Mouse (Mus musculus): ENCODE results near the gene Pck2. TPM values are rescaled to one million over a fixed set of nuclear protein-coding genes. Genes with fewer than 3 reads are reported as not detected.

Gene Pck2
- 28.6 and 29.4 TPM in 2 replicates for polyA plus RNA-seq (2015; fragmentation: Nextera tagmentation; extraction: Ambion mirVana)

- Histone ChIP-seq H3K9me3 (no peaks in the 10 kb centered on the region), H3K27ac (replicated peaks) (peak within 1 kb of the TSS; percentile 84), H3K9ac (peak within 1 kb of the TSS; percentile 62), H3K4me2 (peak within 1 kb of the TSS; percentile 69), H3K36me3 (peaks cover 7% of the 10 kb centered on the region; the same call in 1 of the 2 replicates), H3K4me1 (replicated peaks) (peaks cover 28% of the 10 kb centered on the region), H3K27me3 (no peaks in the 10 kb centered on the region), H3K4me3 (peak within 1 kb of the TSS; percentile 50)
- under 1% methylated on average over 31 of the region's 32 CpGs for WGBS
- peak; percentile 90 for ATAC-seq (ENCODE audit: low FRiP score, low read depth)
Measured at GRCm38 (mm10) chr14:55540067-55540786, at the start of gene Pck2. Pck2 (plus strand) TSS chr14:55540266.

DNA sequence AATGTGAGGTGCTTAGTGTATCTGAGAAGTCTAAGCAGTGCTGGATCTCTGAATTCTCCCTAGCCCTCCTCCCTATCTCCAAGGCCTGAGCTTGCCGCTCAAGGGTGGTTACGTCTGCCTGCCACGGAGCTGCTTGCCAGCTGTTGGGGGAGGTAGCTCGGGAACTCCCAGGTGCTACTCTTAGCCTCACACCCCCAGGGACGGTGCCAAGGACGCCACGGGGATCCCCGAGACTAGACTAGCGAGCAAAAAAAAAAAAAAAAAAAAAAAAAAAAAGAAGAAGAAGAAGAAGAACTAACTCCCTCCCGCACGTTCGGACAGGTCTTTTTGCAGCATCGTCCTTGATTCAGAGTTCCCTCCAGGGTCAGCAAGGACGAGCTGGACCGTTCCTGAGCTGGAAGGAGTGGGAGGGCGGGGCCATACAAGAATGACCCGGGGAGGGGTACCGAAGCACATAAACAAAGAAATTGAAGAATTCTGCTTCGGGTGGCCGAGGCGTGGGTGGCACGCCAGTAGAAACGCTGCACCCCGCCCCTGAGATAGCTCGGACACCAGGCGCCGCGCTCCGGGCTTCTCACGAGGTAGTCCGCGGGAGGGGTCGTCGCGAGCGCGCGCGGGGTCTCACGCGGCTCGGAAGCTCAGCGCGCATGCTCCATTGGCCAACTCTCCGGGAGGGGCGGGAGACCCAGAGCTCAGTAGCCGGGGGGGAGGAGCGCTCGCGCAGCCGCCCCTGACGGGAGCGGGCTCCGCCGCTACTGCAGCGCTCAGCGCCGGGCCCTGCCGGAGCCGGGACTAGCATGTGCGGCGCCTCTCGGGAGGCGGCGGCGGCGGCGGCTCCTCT, 49.5 kb upstream of the Pck2 start, which contains the start of gene Carmil3:
Carmil3 (plus strand) TSS at position 291 of the 841 bp plus-strand sequence.
- WGBS, result under 1% methylated on average over 68 of the region's 68 CpGs
- Histone ChIP-seq H3K9ac (peak within 1 kb of the TSS; percentile 99), H3K27me3 (no peaks in the 10 kb centered on the region), H3K36me3 (peaks cover 6% of the 10 kb centered on the region), H3K9me3 (no peaks in the 10 kb centered on the region), H3K4me2 (peak within 1 kb of the TSS; percentile 90), H3K4me3 (peak within 1 kb of the TSS; percentile 92), H3K27ac (replicated peaks) (peak within 1 kb of the TSS; percentile 95), H3K4me1 (replicated peaks) (peaks cover 26% of the 10 kb centered on the region)
- peak; percentile 93 for ATAC-seq (ENCODE audit: low FRiP score, low read depth)

DNA sequence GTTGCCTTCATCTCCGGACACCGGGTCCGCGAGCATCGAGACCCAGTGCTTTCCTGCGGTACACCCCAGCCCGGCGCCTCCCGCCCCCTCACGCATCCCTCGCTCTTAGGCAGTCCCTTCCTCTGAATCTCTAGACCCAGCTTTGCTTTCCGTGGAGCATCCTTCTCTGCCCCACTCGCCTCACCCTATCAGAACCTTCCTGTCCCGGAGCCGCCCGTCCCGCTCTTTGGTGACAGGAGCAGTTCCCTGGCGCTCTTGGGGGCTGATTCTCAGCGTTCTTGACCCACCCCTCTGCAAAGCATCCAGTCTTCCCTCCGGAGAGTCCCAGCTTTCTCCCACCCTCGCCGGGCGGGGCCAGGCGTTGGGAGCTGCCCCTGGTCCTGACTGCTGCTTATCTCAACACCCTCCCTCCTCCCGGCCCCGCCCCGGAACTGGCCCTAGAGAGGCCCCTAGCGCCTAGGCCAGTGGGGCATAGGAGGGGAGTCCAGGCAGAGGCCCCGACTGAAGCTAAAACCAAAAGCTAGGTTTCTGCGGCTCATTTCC, 48.7 kb upstream of the Pck2 start:
- peak overlapping the region; percentile 95 for H3K27ac ChIP-seq (replicated peaks)
- peak overlapping the region; percentile 99 for H3K9ac ChIP-seq
- whole genome bisulfite sequencing, result under 1% methylated on average over 30 of the region's 30 CpGs
- peak overlapping the region; percentile 90 for H3K4me2 ChIP-seq
- peaks cover 6% of the 10 kb centered on the region for H3K36me3 ChIP-seq
- H3K27me3 ChIP-seq, result no peaks in the 10 kb centered on the region
- H3K9me3 ChIP-seq, result no peaks in the 10 kb centered on the region
- peaks cover 26% of the 10 kb centered on the region for H3K4me1 ChIP-seq (replicated peaks)
- peak; percentile 63 for ATAC-seq (ENCODE audit: low FRiP score, low read depth)
- peak overlapping the region; percentile 92 for H3K4me3 ChIP-seq

- Histone ChIP-seq H3K27ac (replicated peaks) (no peak overlapping the region), H3K4me2 (peak overlapping the region; percentile 90), H3K36me3 (peaks cover 12% of the 10 kb centered on the region), H3K9me3 (no peaks in the 10 kb centered on the region), H3K4me3 (peak overlapping the region; percentile 92), H3K4me1 (replicated peaks) (peaks cover 26% of the 10 kb centered on the region), H3K9ac (no peak overlapping the region), H3K27me3 (no peaks in the 10 kb centered on the region)
- WGBS, result 50% methylated on average over 3 of the region's 3 CpGs
- ATAC-seq (ENCODE audit: low FRiP score, low read depth), result no peak
Measured at GRCm38 (mm10) chr14:55492103-55492502, 48.0 kb upstream of the Pck2 start.

DNA sequence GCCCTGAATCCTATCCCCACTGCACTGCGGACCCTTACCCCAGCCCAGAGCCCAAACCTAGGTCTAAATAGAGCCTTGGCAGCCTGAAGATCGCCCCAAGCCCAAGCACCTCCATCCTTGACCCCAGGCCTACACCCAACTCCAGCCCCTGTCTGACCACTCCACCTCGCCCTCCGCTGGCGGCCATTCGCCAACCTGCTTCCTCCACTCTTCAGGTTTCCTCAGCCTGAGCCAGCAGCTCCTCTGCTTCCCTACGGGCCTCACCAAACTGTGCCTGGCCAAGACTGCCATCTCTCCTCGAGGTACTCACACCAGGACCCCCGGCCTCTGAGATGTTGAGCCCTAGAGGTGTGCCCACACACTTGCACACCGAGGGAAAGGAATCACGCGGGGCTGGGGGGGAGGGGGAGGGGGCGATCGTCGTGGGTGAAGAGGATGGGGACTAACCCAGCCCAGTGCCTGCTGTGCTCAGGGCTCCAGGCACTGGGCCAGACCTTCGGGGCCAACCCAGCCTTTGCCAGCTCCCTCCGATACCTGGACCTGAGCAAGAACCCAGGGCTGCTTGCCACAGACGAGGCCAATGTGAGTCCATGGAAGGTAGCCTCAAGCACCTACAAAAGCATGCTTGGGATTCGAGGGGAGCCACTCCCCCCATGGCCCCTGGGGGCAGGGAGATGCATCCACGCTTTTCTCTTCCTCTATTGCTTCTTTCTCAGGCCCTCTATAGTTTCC, 44.4 kb upstream of the Pck2 start:
- H3K4me2 ChIP-seq, result no peak overlapping the region
- ATAC-seq (ENCODE audit: low FRiP score, low read depth), result no peak
- peaks cover 37% of the 10 kb centered on the region for H3K36me3 ChIP-seq
- peaks cover 17% of the 10 kb centered on the region for H3K4me1 ChIP-seq (replicated peaks)
- H3K27ac ChIP-seq (replicated peaks), result no peak overlapping the region
- H3K9ac ChIP-seq, result no peak overlapping the region
- no peak overlapping the region for H3K4me3 ChIP-seq
- H3K9me3 ChIP-seq, result no peaks in the 10 kb centered on the region
- H3K27me3 ChIP-seq, result no peaks in the 10 kb centered on the region
- WGBS, result 73% methylated on average over 20 of the region's 20 CpGs

DNA sequence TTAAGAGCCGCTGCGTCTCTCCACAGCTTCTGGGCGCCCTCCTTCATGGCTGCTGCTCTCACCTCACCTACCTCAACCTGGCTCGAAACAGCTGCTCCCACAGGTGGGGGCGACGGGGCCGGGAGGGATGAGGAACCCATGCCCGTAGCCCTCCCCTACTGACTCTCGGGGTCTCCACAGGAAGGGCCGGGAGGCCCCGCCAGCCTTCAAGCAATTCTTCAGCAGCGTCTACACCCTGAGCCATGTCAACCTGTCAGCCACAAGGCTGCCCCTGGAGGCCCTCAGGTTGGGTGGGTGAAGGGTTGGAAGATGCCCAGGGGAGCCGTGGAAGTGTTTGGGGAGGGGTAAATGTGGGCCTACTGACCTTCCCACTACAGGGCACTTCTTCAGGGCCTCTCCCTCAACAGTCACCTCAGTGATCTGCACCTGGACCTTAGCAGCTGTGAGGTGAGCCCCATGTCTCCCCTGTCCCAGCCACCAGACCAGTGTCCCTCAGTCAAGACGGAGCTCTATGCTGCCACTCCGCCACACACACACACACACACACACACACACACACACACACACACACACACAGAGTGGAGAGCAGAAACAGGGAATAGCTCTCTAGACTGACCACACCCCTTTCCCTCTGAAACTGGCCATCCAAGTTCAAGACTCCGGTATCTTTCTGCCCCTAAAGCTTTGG, 43.2 kb upstream of the Pck2 start:
- H3K9ac ChIP-seq, result no peak overlapping the region
- 77% methylated on average over 16 of the region's 16 CpGs for WGBS
- no peak overlapping the region for H3K27ac ChIP-seq (replicated peaks)
- no peak overlapping the region for H3K4me3 ChIP-seq
- no peaks in the 10 kb centered on the region for H3K9me3 ChIP-seq
- H3K36me3 ChIP-seq, result peaks cover 45% of the 10 kb centered on the region
- peak; percentile 5; the same call in 1 of the 2 replicates for ATAC-seq (ENCODE audit: low FRiP score, low read depth)
- H3K27me3 ChIP-seq, result no peaks in the 10 kb centered on the region
- H3K4me1 ChIP-seq (replicated peaks), result peaks cover 12% of the 10 kb centered on the region
- H3K4me2 ChIP-seq, result no peak overlapping the region

DNA sequence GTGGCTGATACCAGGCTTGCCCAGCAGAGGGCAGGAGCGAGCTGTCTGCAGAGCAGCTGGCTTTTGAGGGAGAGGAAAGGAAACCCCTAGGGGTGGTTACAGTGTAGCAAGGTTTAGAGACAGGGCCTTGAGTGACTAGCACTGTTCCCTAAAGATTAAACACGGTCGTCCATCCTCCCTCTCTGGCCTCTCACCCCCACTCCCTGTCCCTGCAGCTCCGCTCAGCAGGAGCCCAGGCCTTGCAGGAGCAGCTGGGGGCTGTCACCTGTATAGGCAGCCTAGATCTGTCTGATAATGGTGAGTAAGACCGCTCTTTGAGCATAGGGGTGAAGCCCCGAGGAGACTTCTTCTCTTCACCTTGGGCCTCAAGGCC, 42.6 kb upstream of the Pck2 start:
- Histone ChIP-seq H3K9ac (no peak overlapping the region), H3K9me3 (no peaks in the 10 kb centered on the region), H3K4me1 (replicated peaks) (peaks cover 7% of the 10 kb centered on the region), H3K27ac (replicated peaks) (no peak overlapping the region), H3K36me3 (peaks cover 50% of the 10 kb centered on the region), H3K27me3 (no peaks in the 10 kb centered on the region), H3K4me3 (no peak overlapping the region), H3K4me2 (no peak overlapping the region)
- 36% methylated on average over 6 of the region's 6 CpGs for WGBS
- peak; percentile 35; the same call in 1 of the 2 replicates for ATAC-seq (ENCODE audit: low FRiP score, low read depth)

GRCm38 (mm10) chr14:55505612-55506011, 34.5 kb upstream of the Pck2 start:
- Histone ChIP-seq H3K36me3 (peaks cover 21% of the 10 kb centered on the region), H3K4me1 (replicated peaks) (peaks cover 4% of the 10 kb centered on the region), H3K9me3 (no peaks in the 10 kb centered on the region), H3K27me3 (no peaks in the 10 kb centered on the region), H3K9ac (no peak overlapping the region), H3K4me3 (no peak overlapping the region), H3K4me2 (no peak overlapping the region), H3K27ac (replicated peaks) (no peak overlapping the region)
- WGBS, result 88% methylated on average over 9 of the region's 9 CpGs
- ATAC-seq (ENCODE audit: low FRiP score, low read depth), result no peak

- no peak for ATAC-seq (ENCODE audit: low FRiP score, low read depth)
- no peak overlapping the region for H3K4me3 ChIP-seq
- no peaks in the 10 kb centered on the region for H3K27me3 ChIP-seq
- peaks cover 16% of the 10 kb centered on the region for H3K4me1 ChIP-seq (replicated peaks)
- H3K4me2 ChIP-seq, result no peak overlapping the region
- no peak overlapping the region for H3K9ac ChIP-seq
- no peak overlapping the region for H3K27ac ChIP-seq (replicated peaks)
- 48% methylated on average over 7 of the region's 7 CpGs for WGBS
- no peaks in the 10 kb centered on the region for H3K9me3 ChIP-seq
- H3K36me3 ChIP-seq, result peaks cover 3% of the 10 kb centered on the region; the same call in 1 of the 2 replicates
Measured at GRCm38 (mm10) chr14:55507801-55508200, 32.3 kb upstream of the Pck2 start.

- WGBS, result 75% methylated on average over 10 of the region's 10 CpGs
- H3K9ac ChIP-seq, result no peak overlapping the region
- H3K9me3 ChIP-seq, result no peaks in the 10 kb centered on the region
- no peak overlapping the region for H3K4me3 ChIP-seq
- ATAC-seq (ENCODE audit: low FRiP score, low read depth), result no peak
- H3K4me1 ChIP-seq (replicated peaks), result peaks cover 16% of the 10 kb centered on the region
- H3K27me3 ChIP-seq, result no peaks in the 10 kb centered on the region
- no peak overlapping the region for H3K27ac ChIP-seq (replicated peaks)
- no peak overlapping the region for H3K4me2 ChIP-seq
- peaks cover 3% of the 10 kb centered on the region; the same call in 1 of the 2 replicates for H3K36me3 ChIP-seq
Measured at GRCm38 (mm10) chr14:55509540-55509939, 30.5 kb upstream of the Pck2 start.
